In genomic region chr8:45110064-45110812, GRCm38 (mm10) we compare ENCODE assay signal across 10 mouse cellular contexts. TPM values are rescaled to one million over a fixed set of nuclear protein-coding genes. Genes with fewer than 3 reads are reported as not detected.
A peak's percentile ranks its signal among the peaks of the same experiment; 100 is the strongest.
DNase-seq lines count a peak whose midpoint lies in the region; ATAC-seq and TF ChIP-seq lines count a peak whose summit lies in the region.
"Had no signal": no experiment of that assay in that cellular context is flagged by ENCODE, and none has a peak within 500 bp of the region (broad histone marks: within the 10 kb centered on the region; RNA-seq: fewer than 3 reads in every experiment).

No protein-coding gene starts in this region.

- H3K4me2 ChIP-seq in limb, embryonic 11.5 days (ENCODE audit: low read depth, severe bottlenecking) = peak overlapping the region; percentile 29
- H3K4me2 ChIP-seq in neural tube, embryonic 15.5 days = peak overlapping the region; percentile 60

- no peak for TF ChIP-seq CTCF in left cerebral cortex, adult 2 months (IDR thresholded peaks at IDR 0.05)

- peak; percentile 21; the same call in 1 of the 2 replicates for ATAC-seq in limb, embryonic 11.5 days (ENCODE audit: insufficient number of reproducible peaks, low FRiP score, low TSS enrichment, low read depth)
- peak; percentile 57 for ATAC-seq in neural tube, embryonic 15.5 days (ENCODE audit: low FRiP score)
- ATAC-seq: Patski had no signal

- H3K36me3 ChIP-seq in forebrain, embryonic 10.5 days (replicated peaks) = no peaks in the 10 kb centered on the region
- no peaks in the 10 kb centered on the region for H3K36me3 ChIP-seq in limb, embryonic 11.5 days (ENCODE audit: control insufficient read depth, insufficient read depth, low read length)
- H3K36me3 ChIP-seq in neural tube, embryonic 15.5 days = no peaks in the 10 kb centered on the region

- H3K4me1 ChIP-seq in forebrain, embryonic 10.5 days = peaks cover 22% of the 10 kb centered on the region
- no peaks in the 10 kb centered on the region for H3K4me1 ChIP-seq in limb, embryonic 11.5 days (ENCODE audit: control insufficient read depth, insufficient read depth, low read length)
- H3K4me1 ChIP-seq in neural tube, embryonic 15.5 days = peaks cover 16% of the 10 kb centered on the region

- intact Hi-C loops in left cerebral cortex, adult 2 months (cut with DNase I) = no loop called here
- intact Hi-C loops in left cerebral cortex, postnatal 25 days (cut with DNase I) = no loop called here

- peak overlapping the region; percentile 18; the same call in 1 of the 2 replicates for H3K27ac ChIP-seq in left cerebral cortex, adult 2 months
- H3K27ac ChIP-seq in forebrain, embryonic 10.5 days = no peak overlapping the region
- H3K27ac ChIP-seq in limb, embryonic 11.5 days (replicated peaks; ENCODE audit: low read depth, low read length) = no peak overlapping the region
- no peak overlapping the region for H3K27ac ChIP-seq in neural tube, embryonic 15.5 days (replicated peaks)

- H3K4me3 ChIP-seq in left cerebral cortex, adult 2 months = peak overlapping the region; percentile 38
- H3K4me3 ChIP-seq in forebrain, embryonic 10.5 days = peak overlapping the region; percentile 40
- peak overlapping the region; percentile 8; the same call in 1 of the 2 replicates for H3K4me3 ChIP-seq in limb, embryonic 11.5 days (ENCODE audit: low read depth, low read length)
- H3K4me3 ChIP-seq in neural tube, embryonic 15.5 days (replicated peaks) = peak overlapping the region; percentile 31

- DNase-seq in left cerebral cortex, adult 2 months (ENCODE audit: extremely low spot score in 1 of 2, low spot score in 2 of 2) = no peak
- no peak for DNase-seq in left cerebral cortex, postnatal 25 days (ENCODE audit: low spot score in 2 of 2)
- no peak for DNase-seq in forebrain, embryonic 10.5 days (ENCODE audit: extremely low spot score, low spot score)
- no peak for DNase-seq in limb, embryonic 11.5 days (ENCODE audit: low spot score)
- DNase-seq in layer of hippocampus, adult 9-10 months (ENCODE audit: low spot score) = no peak
- DNase-seq in kidney, postnatal 14 days = no peak
- DNase-seq in gastrocnemius, postnatal 4 days (ENCODE audit: low spot score in 2 of 2) = no peak
- DNase-seq: kidney, postnatal 36 days had no signal

- no peak overlapping the region for H3K9ac ChIP-seq in limb, embryonic 11.5 days (ENCODE audit: low read length)
- H3K9ac ChIP-seq in neural tube, embryonic 15.5 days (replicated peaks) = no peak overlapping the region

- H3K27me3 ChIP-seq in forebrain, embryonic 10.5 days (ENCODE audit: poor library complexity, severe bottlenecking) = peaks cover 44% of the 10 kb centered on the region
- peaks cover 3% of the 10 kb centered on the region; the same call in 1 of the 2 replicates for H3K27me3 ChIP-seq in limb, embryonic 11.5 days (ENCODE audit: control insufficient read depth, insufficient read depth, low read length)
- no peaks in the 10 kb centered on the region for H3K27me3 ChIP-seq in neural tube, embryonic 15.5 days (replicated peaks)

- 14% methylated on average over 16 of the region's 16 CpGs for WGBS in forebrain, embryonic 10.5 days
- WGBS in limb, embryonic 11.5 days = 4% methylated on average over 16 of the region's 16 CpGs
- 8% methylated on average over 16 of the region's 16 CpGs for WGBS in neural tube, embryonic 15.5 days

- no peaks in the 10 kb centered on the region for H3K9me3 ChIP-seq in forebrain, embryonic 10.5 days
- no peaks in the 10 kb centered on the region for H3K9me3 ChIP-seq in limb, embryonic 11.5 days (ENCODE audit: control insufficient read depth, low read length)
- no peaks in the 10 kb centered on the region for H3K9me3 ChIP-seq in neural tube, embryonic 15.5 days (replicated peaks)

RNA-seq across cellular contexts. Expression of gene Mtnr1a, which starts 41.3 kb away (rescaled TPM):
- total RNA-seq in left cerebral cortex, adult 2 months (2021) = not detected
- not detected for total RNA-seq in left cerebral cortex, postnatal 25 days (2021)
- polyA plus RNA-seq in forebrain, embryonic 10.5 days (2016; fragmentation: Nextera tagmentation; extraction: Ambion mirVana) = 0.09 and 0.10 TPM in 2 replicates
- not detected in 2 replicates for polyA plus RNA-seq in limb, embryonic 11.5 days (2014; fragmentation: Nextera tagmentation; extraction: Ambion mirVana)
- polyA plus RNA-seq in neural tube, embryonic 15.5 days (2015; fragmentation: Nextera tagmentation; extraction: Ambion mirVana) = 0.33 and 0.55 TPM in 2 replicates
- total RNA-seq in gastrocnemius, postnatal 4 days (2021) = not detected
- polyA plus RNA-seq: Patski had no signal
